Mouse (Mus musculus) megakaryocyte progenitor cell, adult 5-6 weeks (primary cell): ENCODE measurements around the gene Tnfaip2. TPM values are rescaled to one million over a fixed set of nuclear protein-coding genes. Genes with fewer than 3 reads are reported as not detected.
A peak's percentile ranks its signal among the peaks of the same experiment; 100 is the strongest.

Experiments
- ATAC-seq: replicated peaks from 2 replicates; pipeline ENCODE4 v1.8.0; 2016; ENCODE audit warnings: mild to moderate bottlenecking, moderate TSS enrichment, inconsistent platforms; ENCODE audit not compliant: poor library complexity
- total RNA-seq, 2 experiments: library from RNA; stranded (forward) in 1 of 2; stranded (reverse) in 1 of 2; fragments of 157-497, 149-512 nt in 1 of 2; fragments of 200-1000 nt in 1 of 2; gene quantifications; 2 replicates each; pipeline versions ENCODE4 v1.2.3 to v1.2.4; 2015 to 2017

Gene Tnfaip2
- total RNA-seq, 2 experiments from 2014 or later: 18.3 to 31.1 TPM

DNA sequence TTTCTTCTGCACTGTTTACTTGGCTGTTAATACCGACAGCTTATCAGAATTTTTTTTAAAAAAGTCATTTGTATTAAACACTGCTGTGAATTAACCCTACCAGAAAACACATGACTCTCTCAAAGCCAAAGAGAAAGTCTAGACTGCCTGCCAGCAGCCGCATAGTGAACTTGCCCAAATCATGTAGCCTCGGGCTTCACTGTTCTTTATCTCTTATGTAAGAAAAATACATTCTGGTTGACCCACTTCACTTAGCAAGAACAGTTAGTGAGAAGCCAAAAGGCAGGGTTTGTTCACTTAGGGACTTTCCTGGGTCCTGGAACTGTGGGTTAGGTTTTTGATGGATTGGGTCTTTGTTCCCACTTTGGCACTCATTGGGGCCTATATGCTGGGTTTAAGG lies 29.5 kb downstream of the Tnfaip2 start:
- no peak for ATAC-seq

GRCm38 (mm10) chr12:111472886-111473285 lies 30.6 kb downstream of the Tnfaip2 start:
- no peak for ATAC-seq

DNA sequence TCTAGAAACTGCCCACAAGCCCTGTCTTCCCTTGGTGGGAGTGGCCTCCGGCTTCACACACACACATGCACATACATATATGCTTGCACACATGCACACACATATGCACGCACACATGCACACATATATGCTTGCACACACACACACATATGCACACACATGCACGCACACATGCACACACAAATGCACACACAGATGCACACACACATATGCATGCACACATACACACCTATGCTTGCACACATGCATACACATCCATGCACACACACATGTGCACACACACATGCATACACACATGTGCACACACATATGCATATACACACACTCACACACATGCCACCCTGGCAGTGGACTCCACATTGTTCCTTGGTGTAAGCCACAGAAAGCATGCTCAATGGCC lies 32.1 kb downstream of the Tnfaip2 start:
- no peak for ATAC-seq

- 0 out of 2 replicates have a peak, but pooled peaks have one; percentile 37 for ATAC-seq
Observed at GRCm38 (mm10) chr12:111474893-111475643, 32.8 kb downstream of the Tnfaip2 start.

- no peak for ATAC-seq
Observed at GRCm38 (mm10) chr12:111478924-111479323, 36.7 kb downstream of the Tnfaip2 start.

DNA sequence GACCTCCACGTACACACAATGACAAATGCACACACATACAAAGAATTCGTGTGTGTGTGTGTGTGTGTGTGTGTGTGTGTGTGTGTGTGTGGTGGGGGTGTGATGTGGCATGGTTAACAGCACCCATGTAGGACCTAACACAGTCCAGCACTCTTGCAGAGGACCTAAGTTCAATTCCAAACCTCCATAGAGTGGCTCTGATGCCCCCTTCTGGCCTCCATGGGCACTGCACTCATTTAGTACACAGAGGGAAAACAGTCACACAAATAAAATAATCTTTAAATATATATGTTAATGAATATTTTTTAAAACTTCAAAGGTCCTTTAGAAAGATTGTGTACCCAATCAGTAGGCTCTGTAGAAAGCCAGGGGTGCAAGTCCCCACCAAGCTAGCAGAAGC lies 37.6 kb downstream of the Tnfaip2 start:
- ATAC-seq: peak; percentile 80

GRCm38 (mm10) chr12:111485046-111485651 lies 42.9 kb downstream of the Tnfaip2 start:
- ATAC-seq: no peak

DNA sequence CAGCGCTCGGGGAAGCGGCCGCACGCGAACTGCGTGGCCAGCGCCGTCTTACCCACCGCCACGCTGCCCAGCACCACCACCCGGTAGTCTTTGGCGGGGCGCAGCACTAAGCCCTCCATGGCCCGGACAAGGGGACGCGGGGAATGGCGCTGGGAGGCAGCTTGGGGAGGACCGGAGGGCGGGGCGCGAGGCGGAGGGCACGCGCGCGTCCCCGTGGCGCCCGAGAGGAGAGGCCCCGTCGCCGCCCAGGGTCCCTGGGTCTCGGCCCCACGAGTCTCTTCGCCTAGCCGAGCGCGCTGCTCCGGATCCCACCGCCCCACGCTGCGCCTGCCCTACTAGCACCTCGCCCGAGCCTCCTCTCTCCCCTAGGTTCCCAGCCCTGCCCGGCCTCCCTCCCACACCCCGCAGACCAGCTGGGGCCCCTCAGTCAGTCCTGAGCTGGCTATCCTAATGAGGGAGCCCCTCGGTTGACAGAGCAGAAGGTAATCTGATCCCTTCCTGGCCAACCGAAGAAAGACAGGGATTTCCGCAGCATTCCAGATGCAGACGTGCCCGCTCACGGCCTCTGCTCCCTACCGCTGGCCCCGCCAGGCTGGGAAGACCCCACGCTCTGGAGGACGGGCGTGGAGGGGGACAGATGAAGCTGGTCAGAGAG lies 43.5 kb downstream of the Tnfaip2 start, which contains the start of gene Gm266:
Gm266 (minus strand) TSS at position 172 of the 655 bp plus-strand sequence.
- no peak for ATAC-seq

DNA sequence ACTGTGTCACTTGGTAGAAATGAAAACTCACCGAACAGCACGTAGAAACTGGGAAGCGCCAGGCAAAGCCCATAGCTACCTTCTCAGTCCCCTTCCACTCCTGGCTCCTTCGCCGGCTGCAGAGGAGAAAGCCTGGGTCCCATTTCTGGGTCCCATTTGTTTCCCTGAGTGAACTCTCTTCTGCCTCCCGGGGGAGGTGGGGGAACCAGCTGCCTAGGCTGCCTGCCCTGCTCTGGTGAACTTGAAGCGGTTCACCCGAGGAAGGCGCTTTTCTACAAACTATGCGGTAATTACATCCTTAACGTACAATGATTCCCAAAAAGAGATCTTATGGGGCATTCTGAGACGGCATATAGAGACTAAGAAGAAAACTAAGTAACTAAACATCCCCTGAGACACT lies 44.2 kb downstream of the Tnfaip2 start:
- no peak for ATAC-seq

DNA sequence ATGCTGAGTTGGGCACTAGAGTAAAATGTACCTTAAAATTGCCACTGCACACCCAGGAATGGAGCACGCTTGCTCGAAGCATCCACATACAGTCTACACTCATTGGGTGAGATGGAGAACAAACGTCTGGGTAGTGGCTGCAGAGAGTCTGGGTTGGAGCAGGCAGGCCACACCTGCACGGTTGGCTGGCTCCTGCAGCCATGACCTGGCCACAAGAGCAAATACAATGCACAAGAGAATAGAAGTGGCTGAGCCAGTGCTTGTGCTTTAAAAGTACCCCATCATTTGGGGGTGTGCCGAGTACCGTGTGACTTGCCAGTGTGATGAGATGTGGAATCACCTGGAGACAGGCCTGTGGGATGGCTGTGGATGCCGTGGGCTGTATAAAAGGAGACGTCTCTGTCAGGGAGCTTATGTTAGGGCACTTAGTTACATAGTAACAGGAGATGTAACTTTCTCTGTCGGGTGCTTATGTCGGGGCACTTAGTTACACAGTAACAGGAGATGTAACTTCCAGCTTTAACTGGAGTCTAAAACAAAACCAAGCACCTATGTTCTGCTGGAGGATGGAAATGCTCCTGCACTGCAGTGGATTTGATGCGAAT lies 47.1 kb downstream of the Tnfaip2 start:
- ATAC-seq: no peak

DNA sequence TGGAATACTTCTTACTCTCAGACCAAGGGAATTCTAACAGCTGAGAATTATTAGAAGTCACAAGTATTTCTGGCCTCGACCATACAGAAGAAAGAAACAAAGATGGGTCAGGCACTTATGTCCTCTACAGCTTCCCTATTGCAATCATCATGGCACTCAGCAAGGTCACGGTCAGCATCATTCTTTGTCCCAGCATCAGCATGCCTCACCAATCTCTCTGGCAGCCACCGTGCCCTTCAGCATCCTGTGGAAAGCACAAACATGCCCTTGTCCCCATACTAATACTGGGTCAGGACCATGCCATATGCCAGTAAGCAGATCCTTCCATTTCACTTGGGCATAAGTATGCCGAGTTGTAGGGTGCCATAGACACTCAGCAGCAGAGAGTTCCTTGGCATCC lies 52.7 kb downstream of the Tnfaip2 start:
- ATAC-seq: no peak

- no peak for ATAC-seq
Observed at GRCm38 (mm10) chr12:111497076-111497475, 54.8 kb downstream of the Tnfaip2 start.

DNA sequence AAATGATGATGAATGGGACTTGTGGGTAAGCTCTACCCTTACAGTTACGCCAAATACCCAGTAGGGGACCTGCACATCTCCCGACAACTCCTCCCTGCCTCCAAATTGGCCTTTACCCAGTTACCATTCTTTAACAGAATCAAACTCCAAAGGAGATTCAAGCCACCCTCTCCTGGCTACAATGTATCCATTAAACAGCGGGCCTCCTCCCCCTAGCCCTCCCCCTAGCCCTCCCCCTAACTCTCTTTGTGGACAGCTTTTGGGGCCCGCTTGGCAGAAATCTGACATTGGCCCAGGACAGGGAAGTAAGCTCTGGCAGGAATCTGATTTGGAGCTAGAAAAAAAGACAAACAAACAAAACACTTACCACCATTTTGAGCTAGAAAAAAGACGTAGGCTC lies 57.3 kb downstream of the Tnfaip2 start:
- no peak for ATAC-seq

- no peak for ATAC-seq
Observed at GRCm38 (mm10) chr12:111500725-111501124, 58.5 kb downstream of the Tnfaip2 start.

DNA sequence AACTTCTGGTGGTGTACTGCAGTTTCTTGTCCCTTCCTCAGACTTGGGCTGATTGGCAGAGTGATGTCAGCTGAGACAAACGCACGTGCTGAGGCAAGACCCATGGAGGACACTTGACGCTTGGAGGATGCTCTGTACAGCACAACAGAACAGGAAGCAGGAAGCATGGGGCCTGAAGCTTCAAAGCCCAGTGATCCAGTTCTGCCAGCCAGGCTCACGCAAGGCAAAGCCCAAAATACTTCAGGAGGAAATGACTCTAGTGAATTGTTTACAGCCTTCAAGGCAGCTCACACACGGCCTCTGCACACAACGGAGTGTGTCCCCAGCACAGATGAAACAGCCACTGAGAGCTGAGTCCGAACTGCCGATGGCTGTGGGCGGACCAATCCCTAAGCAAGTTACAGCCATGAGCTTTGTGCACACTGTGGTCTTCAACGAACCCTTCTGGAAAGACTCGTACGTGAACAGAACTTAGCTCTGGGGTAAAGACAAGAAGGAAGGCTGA lies 60.8 kb downstream of the Tnfaip2 start:
- ATAC-seq: no peak

GRCm38 (mm10) chr12:111503571-111503970 lies 61.3 kb downstream of the Tnfaip2 start:
- ATAC-seq: no peak

Other genes with a start within 250 kb of the Tnfaip2 start
- gene Amn, start 171.4 kb upstream of the Tnfaip2 start, total RNA-seq (2015): not detected in 2 replicates
- not detected in 2 replicates for gene Amn, start 171.4 kb upstream of the Tnfaip2 start, total RNA-seq (2017)
- gene Cdc42bpb, start 64.8 kb upstream of the Tnfaip2 start, total RNA-seq (2015): 1.5 and 5.4 TPM in 2 replicates
- 2.9 and 5.2 TPM in 2 replicates for gene Cdc42bpb, start 64.8 kb upstream of the Tnfaip2 start, total RNA-seq (2017)
- gene Lbhd2, start 35.7 kb upstream of the Tnfaip2 start, total RNA-seq (2015): 0.30 TPM in 1 of 2 replicates, not detected in the other
- not detected in 2 replicates for gene Lbhd2, start 35.7 kb upstream of the Tnfaip2 start, total RNA-seq (2017)
- 0.42 and 1.1 TPM in 2 replicates for gene Exoc3l4, start 25.5 kb upstream of the Tnfaip2 start, total RNA-seq (2015)
- gene Exoc3l4, start 25.5 kb upstream of the Tnfaip2 start, total RNA-seq (2017): not detected in 2 replicates
- not detected in 2 replicates for gene Gm266, start 43.4 kb downstream of the Tnfaip2 start, total RNA-seq (2015)
- gene Gm266, start 43.4 kb downstream of the Tnfaip2 start, total RNA-seq (2017): not detected in 2 replicates
- gene Eif5, start 95.5 kb downstream of the Tnfaip2 start, total RNA-seq (2015): 349 and 403 TPM in 2 replicates
- 221 and 322 TPM in 2 replicates for gene Eif5, start 95.5 kb downstream of the Tnfaip2 start, total RNA-seq (2017)
- gene Mark3, start 132.1 kb downstream of the Tnfaip2 start, total RNA-seq (2015): 60.2 and 88.1 TPM in 2 replicates
- gene Mark3, start 132.1 kb downstream of the Tnfaip2 start, total RNA-seq (2017): 63.5 and 73.1 TPM in 2 replicates
- 0.85 and 1.8 TPM in 2 replicates for gene Ckb, start 229.9 kb downstream of the Tnfaip2 start, total RNA-seq (2015)
- 2.0 and 4.1 TPM in 2 replicates for gene Ckb, start 229.9 kb downstream of the Tnfaip2 start, total RNA-seq (2017)
- gene Trmt61a, start 235.6 kb downstream of the Tnfaip2 start, total RNA-seq (2015): 8.6 and 8.8 TPM in 2 replicates
- gene Trmt61a, start 235.6 kb downstream of the Tnfaip2 start, total RNA-seq (2017): 8.0 and 11.2 TPM in 2 replicates